Mouse (Mus musculus) stomach, postnatal 0 days (tissue): ENCODE measurements around the gene Syde1.

ENCODE experiments used
- CTCF ChIP-seq: IDR thresholded peaks from 2 replicates; pipeline ENCODE4 v1.5.1; 2016; ENCODE audit warnings: antibody characterized with exemption, low read depth, mild to moderate bottlenecking, moderate library complexity
- EP300 ChIP-seq: optimal IDR thresholded peaks from 2 replicates; pipeline ENCODE3; 2016; ENCODE audit warnings: antibody characterized with exemption

GRCm38 (mm10) chr10:78576435-78577184, 15.2 kb downstream of the Syde1 start:
- TF ChIP-seq CTCF, result no peak
- TF ChIP-seq EP300, result no peak
